Mouse (Mus musculus) skeletal muscle tissue, adult 2 months (tissue): Measurements from ENCODE around the gene Hamp2.
"Not testable (repeated sequence)": the region's sequence is repeated elsewhere in the genome, so short reads cannot be mapped to it uniquely, and the experiment has no call there.

Experiments
- DNase-seq: peaks from one replicate; pipeline ENCODE4 v3.0.0-alpha.2; 2012; ENCODE audit warnings: low read depth, low spot score

The Hamp2 gene

DNA sequence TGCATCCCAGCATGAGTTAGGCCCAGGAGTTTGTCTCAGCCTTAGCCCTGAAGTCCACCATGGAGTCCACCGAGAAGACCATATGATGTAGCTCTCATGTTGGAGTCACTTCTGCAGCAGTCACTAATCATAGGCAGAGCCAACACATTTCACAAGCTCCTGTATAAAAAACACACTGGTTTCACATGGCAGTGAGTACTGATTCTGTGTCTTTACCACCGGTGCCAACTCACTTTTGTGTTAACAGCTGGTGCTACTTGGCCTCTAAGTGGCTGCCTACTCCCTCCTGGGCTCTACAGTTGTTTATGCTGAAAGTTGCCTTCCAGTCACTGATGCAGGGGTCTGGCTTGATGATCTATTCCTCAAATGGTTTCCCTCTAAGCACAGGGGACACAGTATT lies at the start of gene Hamp2:
Gene Hamp2 (minus strand): TSS at position 101 of the 400 bp plus-strand sequence.
- DNase-seq: not testable (repeated sequence)

DNA sequence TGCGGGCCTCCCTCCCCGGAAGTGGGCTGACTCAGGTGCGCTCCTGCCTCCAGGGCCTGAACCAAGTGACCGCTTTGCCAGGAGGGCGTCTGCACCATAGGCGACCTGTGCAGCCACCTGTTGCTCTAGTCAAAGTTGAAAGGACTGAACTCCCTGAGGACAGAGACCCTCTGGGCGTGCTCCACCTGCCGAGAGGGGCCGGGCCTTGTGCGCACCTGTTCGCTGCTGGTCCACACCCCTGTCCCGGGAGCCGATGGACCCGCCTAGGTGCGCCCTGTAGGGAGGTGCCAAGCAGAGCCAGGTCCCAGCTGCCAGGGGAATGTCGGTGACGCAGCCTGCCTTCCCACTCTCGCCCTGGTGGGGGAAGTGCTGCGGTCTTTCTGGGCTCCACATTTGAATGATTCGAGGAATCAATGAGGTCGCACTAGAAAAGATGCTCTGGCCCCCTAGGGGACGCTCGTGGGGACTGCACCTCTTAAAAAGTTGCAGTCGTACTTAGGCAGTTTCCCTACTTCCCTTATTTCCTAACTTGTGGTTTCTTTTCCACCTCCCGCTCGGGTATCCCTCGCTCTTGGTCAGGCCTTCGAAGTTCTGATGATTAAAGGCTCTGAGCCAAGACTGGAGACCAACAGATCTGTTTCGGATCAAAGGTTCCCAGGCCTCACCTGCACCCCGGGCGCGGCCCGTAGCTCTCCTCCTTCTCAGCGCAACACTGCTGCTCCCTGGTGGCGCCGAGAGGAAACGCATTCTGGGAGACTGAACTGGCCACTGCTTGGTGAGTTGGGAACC lies 49.2 kb upstream of the Hamp2 start, which contains the start of gene Fam187b:
Gene Fam187b (plus strand): TSS at position 290 of the 789 bp plus-strand sequence.
- peak; percentile 57 for DNase-seq

- DNase-seq: no peak
Observed at GRCm38 (mm10) chr7:30973251-30973500, 48.7 kb upstream of the Hamp2 start, which contains the start of gene Lsr. Gene Lsr, minus strand, starts transcription at chr7:30973464.

GRCm38 (mm10) chr7:30972426-30973250 lies 48.2 kb upstream of the Hamp2 start:
- no peak for DNase-seq

DNA sequence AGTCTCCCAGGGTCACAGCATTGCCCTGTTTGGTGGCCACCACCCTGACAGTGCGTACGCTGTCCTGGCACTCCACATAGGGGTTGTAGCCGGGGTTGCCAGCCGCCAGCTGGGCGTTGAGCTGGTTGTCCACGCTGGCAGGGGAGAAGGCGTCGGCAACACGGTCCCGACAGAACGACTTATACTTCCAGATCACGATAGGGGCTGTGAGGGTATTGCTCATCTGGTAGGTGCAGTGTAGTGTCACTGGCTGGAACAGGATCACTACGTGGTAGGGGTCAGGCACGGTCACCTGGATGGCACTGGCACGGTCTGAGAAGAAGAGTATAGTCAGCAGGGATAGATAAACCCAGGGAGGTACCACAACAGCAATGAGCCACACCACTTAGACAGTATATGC lies 47.4 kb upstream of the Hamp2 start:
- DNase-seq: no peak

DNA sequence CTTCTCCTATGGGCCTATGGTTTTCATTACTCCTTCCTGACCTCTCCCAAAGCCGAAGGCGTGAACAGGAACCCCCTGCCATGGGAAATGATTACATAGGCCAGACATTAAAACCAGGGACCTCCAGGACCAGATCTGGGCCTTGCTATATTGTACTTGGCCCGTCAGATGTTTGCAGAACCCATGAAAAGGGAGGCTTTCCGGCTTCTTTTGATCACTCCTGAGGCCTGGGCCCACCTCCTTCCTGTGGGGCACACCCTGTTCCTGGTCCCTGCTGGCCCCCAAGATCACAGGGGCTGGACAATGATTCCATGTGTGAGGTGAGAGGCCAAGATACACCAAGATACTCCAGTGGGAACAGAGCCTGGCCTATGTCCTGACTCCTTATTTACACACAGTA lies 44.7 kb upstream of the Hamp2 start:
- DNase-seq: no peak

DNA sequence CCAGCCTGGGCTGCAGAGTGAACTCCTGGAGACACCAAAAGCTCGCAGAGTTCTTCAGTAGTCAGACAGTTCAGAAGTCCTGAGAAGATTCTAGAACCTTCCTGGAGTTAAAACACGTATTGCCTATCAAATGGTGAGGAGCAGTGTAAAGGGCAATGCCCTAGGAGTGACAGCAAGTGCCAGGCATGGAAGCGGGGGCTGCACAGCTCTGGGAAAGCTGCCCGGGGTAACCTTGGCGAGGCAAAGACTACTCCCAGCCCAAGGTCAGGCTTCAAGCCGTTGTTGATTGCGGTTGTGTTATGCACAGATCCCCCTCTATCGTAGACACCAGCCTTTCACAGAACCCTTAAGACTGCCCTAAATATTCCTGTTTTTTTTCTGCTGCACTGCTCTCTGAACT lies 44.1 kb upstream of the Hamp2 start:
- DNase-seq: no peak

DNA sequence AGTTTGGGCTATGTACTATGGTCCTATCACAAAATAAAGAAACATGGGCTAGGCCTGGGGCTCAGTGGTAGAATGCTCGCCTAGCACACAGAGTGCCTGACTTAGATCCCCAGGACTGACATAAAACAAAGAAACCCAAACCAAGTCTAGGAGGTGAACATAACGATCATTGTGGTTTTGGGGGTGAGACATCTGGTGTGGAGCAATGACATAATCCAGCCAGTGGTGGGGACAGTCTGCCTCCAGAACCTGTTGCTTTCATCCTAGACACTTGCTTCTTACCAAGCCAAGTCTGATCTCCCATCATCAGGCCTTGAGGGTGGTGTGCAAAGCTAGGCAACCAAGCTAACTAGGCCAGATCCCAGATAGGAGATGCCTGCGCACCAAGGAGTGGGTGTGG lies 42.2 kb upstream of the Hamp2 start:
- DNase-seq: no peak

- DNase-seq: no peak
Observed at GRCm38 (mm10) chr7:30965677-30966076, 41.2 kb upstream of the Hamp2 start.

- DNase-seq: no peak
Observed at GRCm38 (mm10) chr7:30964366-30964765, 39.9 kb upstream of the Hamp2 start.

GRCm38 (mm10) chr7:30962862-30963261 lies 38.4 kb upstream of the Hamp2 start:
- no peak for DNase-seq

- DNase-seq: no peak
Observed at GRCm38 (mm10) chr7:30959786-30960349, 35.4 kb upstream of the Hamp2 start.

DNA sequence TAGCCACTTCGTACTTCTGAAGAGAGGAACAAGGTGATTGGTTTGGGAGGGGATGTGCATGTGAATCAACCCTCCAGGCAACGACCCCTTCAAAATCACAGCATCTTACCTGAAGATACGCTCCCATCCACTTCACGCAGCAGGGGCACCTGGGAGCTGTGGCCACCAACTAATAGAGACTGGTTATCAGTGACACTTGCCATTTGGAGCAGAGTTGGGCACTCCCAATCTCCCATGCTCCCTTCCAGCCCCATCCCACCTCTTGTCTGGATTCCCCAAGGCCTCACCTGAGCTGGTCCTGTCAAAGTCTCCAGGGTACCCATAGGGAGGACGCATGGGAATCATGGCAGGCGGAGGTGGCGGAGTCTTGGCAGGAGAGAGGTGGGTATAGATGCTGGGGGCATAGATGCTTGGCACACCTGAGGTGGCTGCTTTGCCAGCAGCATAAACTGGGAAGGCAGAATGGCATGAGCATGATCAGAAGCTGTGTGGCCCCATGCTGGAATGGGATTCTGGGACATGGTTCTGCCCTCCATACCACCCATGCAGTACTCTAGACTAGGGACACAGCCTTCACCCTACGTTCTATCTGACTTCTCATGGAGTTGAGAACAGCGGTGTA lies 34.5 kb upstream of the Hamp2 start:
- DNase-seq: no peak

DNA sequence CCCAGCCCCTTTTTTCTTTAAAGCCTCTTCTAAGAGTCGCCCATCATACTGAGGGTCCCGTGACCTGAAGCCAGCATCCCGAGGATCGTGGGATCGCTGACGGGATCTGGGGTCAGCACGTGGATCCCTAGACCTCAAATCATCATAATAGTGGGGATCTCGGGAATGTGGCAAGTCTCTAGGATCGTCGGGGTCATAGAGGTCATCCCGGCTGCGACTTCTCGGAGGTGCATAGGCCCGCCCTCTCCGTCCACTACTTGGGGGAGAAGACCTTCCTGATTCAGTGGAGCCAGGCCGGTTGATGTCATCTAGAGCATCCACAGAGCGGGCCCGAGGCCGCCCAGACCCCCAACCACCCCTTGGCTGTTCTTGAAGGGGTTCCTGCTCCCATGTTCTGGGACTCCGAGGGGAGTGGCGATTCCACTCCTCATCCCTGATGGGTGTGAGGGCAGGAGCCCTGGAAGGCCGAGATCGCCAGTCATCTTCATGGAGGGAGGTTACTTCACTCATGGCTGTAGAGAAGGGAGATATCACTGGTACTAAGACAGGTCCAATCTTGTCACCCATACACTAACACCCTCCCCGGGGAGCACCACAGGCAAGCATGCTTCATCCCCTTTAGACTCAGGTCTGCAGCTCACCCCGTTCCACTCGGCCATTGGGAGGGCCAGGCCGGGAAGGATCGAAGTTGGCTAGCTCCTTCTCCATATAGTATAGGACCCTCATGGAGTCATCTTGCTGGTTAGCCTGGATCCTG lies 33.8 kb upstream of the Hamp2 start:
- no peak for DNase-seq

DNA sequence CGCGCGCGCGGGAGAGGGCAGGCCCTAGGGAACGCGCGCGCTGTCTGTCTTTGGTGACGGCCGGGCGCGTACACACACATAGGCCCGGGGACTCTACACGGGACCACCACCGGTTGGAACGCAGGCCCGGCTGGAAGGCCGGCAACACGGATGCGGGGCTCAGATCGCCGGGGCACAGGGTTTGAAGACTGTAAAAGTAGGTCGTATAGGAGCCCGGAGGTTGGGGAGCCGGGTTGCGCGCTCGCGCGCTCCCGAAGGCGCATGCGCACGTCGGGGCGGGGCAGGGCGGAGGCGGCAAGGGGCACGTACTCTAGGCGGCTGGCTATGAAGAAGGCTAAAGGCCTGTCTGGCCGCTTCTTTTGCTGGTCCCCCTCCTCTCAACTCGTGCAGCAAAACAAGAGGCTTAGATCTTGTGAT lies 32.9 kb upstream of the Hamp2 start:
- DNase-seq: peak; percentile 89

DNA sequence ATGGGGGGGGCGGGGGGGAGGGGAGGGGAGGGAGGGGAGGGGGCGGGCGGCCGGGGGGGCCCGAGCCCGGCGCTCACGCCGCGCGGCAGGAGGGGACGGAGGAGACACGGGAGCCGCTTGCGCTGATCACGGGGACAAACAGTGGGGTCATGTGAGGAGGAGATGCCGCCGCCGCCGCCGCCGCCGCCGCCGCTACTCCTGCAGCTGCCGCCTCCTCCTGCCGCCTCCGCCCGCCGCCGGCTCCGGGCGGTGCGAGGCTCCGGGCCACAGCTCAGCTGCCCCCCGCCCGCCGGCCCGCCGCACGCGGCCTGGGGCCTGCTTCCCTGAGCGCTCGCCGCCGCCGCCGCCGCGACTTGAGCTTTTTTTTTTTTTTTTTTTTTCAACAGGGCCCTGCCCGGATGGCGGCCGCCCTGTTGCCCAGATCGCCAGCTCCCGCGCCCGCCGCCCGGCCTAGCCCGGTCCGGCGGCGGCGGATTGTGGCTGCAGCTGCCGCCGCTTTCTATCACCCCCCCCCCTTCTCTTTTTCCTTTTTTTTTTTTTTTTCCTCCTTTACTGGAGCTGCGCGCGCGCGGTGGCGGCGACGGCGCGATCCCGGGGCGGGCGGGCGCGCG lies 32.4 kb upstream of the Hamp2 start, which contains the start of gene Usf2:
Gene Usf2 (minus strand): TSS at position 48 of the 611 bp plus-strand sequence.
- peak; percentile 84 for DNase-seq

GRCm38 (mm10) chr7:30956357-30956751 lies 31.9 kb upstream of the Hamp2 start:
- no peak for DNase-seq

DNA sequence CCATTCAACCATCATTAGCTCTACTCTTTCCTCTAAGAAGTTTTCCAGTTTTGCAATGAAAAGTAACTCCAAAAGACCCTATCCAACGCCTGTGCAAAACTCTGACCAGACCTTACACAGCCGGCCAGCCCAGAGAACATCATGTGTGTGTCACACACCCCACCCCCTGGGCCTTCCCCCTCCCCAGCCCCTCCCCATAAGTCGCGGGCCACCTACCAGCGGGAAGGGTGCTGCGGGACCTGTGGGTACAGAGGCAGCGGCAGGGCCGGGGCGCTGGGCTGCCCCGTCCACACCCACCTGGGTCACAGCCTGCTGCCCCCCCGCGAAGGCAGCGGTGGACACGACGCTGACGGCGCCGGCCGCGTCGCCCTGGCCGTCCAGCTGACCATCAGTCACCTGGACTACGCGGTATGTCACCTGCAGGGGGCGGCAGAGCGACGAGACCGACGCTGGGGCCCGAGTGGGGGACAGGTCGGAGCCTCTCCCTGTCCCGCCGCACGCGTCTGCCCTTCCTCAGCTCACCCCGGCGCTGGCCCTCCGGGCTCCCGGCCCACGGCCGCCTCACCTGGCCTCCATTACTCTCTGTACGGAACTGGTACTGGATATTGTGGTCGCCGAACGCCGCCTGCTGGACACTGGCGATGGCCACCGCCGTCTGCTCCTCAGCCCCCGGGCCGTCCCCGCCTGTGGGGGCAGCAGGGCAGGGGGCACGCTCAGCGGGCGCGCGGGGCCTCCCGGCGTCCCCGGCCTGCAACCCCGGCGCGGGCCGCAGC lies 31.3 kb upstream of the Hamp2 start:
- DNase-seq: peak; percentile 91

DNA sequence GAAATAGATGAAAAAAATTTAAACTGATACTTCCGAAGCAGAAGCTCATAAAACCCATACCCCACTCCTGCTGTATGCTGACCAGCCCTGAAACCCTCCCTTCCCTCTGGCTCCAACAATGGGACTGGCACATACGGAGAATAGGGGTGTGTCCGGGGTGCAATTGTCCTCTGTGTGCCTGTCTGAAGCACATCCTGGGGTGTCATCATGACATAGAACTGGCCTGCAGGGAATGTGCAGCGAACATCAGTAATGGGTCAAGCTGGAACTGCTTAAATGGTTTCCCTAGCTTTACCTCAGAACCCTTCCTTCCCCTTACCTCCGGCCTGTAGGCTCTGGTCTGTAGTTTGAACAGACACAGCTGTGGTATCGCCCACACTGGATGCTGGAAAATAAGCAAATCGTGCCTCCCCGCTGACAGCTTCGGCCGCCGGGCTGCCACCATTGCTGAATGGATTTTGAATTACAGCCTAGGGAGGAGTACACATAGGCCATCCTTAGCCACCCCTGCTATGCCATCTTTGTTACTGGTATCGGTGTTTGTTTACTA lies 30.6 kb upstream of the Hamp2 start:
- no peak for DNase-seq

DNA sequence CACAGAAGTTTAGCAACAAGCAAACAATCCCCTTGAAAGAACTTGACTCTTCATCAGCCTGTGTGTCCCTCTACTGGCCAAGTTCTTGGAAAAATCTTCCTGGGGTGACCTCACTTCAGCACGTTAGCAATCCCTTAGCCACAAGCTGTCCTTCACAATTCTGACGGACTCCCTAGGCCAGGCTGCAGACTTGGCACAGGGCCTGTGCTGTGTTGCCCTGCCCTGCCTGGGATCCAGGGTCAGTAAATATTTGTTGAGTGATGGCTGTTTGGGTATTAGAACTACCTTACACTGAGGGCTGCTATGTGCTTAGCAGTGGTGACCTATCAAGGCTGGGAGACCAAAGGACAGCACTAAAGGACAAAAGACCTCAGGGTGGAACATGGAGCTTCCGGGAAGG lies 29.6 kb upstream of the Hamp2 start:
- no peak for DNase-seq
